Mouse (Mus musculus) forebrain, embryonic 16.5 days (tissue): ENCODE results near the gene Trpv2. TPM values are rescaled to one million over a fixed set of nuclear protein-coding genes. Genes with fewer than 3 reads are reported as not detected.
"Not testable (repeated sequence)": the region's sequence is repeated elsewhere in the genome, so short reads cannot be mapped to it uniquely, and the experiment has no call there.

Experiments
- ATAC-seq: fragments of 200-750 bp; cut with Nextera tagmentation; 2 replicates; pipeline ENCODE4 v1.8.0; 2017; ENCODE audit warnings: mild to moderate bottlenecking, moderate library complexity
- H3K27ac ChIP-seq: fragments of 300-500 bp; sonication (generic); 2 replicates; pipeline ENCODE4 v1.5.1; 2014; ENCODE audit warnings: low read length, control low read depth
- H3K27me3 ChIP-seq: fragments of 300-500 bp; sonication (generic); replicated peaks from 2 replicates; pipeline ENCODE4 v1.6.1; 2014; ENCODE audit warnings: low read length; ENCODE audit not compliant: control insufficient read depth, insufficient read depth
- H3K36me3 ChIP-seq: fragments of 300-500 bp; sonication (generic); 2 replicates; pipeline ENCODE4 v1.6.1; 2014; ENCODE audit not compliant: control insufficient read depth, insufficient read depth
- H3K4me1 ChIP-seq: fragments of 300-500 bp; sonication (generic); replicated peaks from 2 replicates; pipeline ENCODE4 v1.6.1; 2014; ENCODE audit warnings: low read length; ENCODE audit not compliant: control insufficient read depth, insufficient read depth
- H3K4me2 ChIP-seq: fragments of 300-500 bp; sonication (generic); 2 replicates; pipeline ENCODE4 v1.6.1; 2014; ENCODE audit warnings: mild to moderate bottlenecking, low read length, control low read depth
- H3K4me3 ChIP-seq: fragments of 300-500 bp; sonication (generic); replicated peaks from 2 replicates; pipeline ENCODE4 v1.5.1; 2014; ENCODE audit warnings: mild to moderate bottlenecking, low read length, control low read depth
- H3K9ac ChIP-seq: fragments of 300-500 bp; sonication (generic); replicated peaks from 2 replicates; pipeline ENCODE4 v1.6.1; 2014; ENCODE audit warnings: low read depth, low read length, control low read depth
- H3K9me3 ChIP-seq: fragments of 300-500 bp; sonication (generic); 2 replicates; pipeline ENCODE4 v1.6.1; 2016; ENCODE audit warnings: low read length; ENCODE audit not compliant: control insufficient read depth
- WGBS: fragments of 180-500 bp; shearing (Covaris S2); extraction: QIAGEN DNeasy Blood & Tissue Kit; methylation state at CpG from one replicate; pipeline ENCODE4 v1.1.7; 2014; 5-methylcytosine and 5-hydroxymethylcytosine counted together
- polyA plus RNA-seq: library from polyadenylated mRNA; unstranded; fragments of >200 nt; fragmentation: Nextera tagmentation; extraction: Ambion mirVana; gene quantifications from 2 replicates; pipeline ENCODE4 v1.2.1, GENCODE M21; 2015

Trpv2 gene
- polyA plus RNA-seq, 1 experiment from 2014 or later, result 27.2 TPM

GRCm38 (mm10) chr11:62648591-62649391 lies 74.5 kb downstream of the Trpv2 start, which contains the start of gene Mmgt2:
Gene Mmgt2, plus strand, starts transcription at chr11:62648664.
- Histone ChIP-seq H3K4me1 (peaks cover 38% of the 10 kb centered on the region), H3K27ac (peak within 1 kb of the TSS; percentile 16; the same call in 1 of the 2 replicates), H3K9ac (peak within 1 kb of the TSS; percentile 81), H3K4me2 (peak within 1 kb of the TSS; percentile 92), H3K36me3 (no peaks in the 10 kb centered on the region), H3K4me3 (peak within 1 kb of the TSS; percentile 74), H3K27me3 (no peaks in the 10 kb centered on the region), H3K9me3 (no peaks in the 10 kb centered on the region)
- ATAC-seq, result peak; percentile 86
- under 1% methylated on average over 28 of the region's 53 CpGs for WGBS

- H3K27ac ChIP-seq, H3K9ac ChIP-seq, H3K27me3 ChIP-seq, H3K36me3 ChIP-seq, H3K4me3 ChIP-seq, ATAC-seq, H3K4me2 ChIP-seq, H3K9me3 ChIP-seq: not testable (repeated sequence)
- WGBS, result 83% methylated on average over 4 of the region's 4 CpGs
- H3K4me1 ChIP-seq, result peaks cover 35% of the 10 kb centered on the region
Observed at GRCm38 (mm10) chr11:62649803-62650202, 75.5 kb downstream of the Trpv2 start.

Other genes with a start within 250 kb of the Trpv2 start
- 6.2 and 6.9 TPM in 2 replicates for gene Pigl, start 116.0 kb upstream of the Trpv2 start, polyA plus RNA-seq
- gene Ncor1, start 115.9 kb upstream of the Trpv2 start, polyA plus RNA-seq, result 186 and 203 TPM in 2 replicates
- gene Cenpv, start 35.2 kb upstream of the Trpv2 start, polyA plus RNA-seq, result 79.5 and 86.3 TPM in 2 replicates
- gene Ubb, start 23.3 kb upstream of the Trpv2 start, polyA plus RNA-seq, result 4,671 and 4,745 TPM in 2 replicates
- 9.7 and 10.6 TPM in 2 replicates for gene Lrrc75a, start 74.0 kb downstream of the Trpv2 start, polyA plus RNA-seq
- 28.5 and 29.2 TPM in 2 replicates for gene Mmgt2, start 74.2 kb downstream of the Trpv2 start, polyA plus RNA-seq
- gene Zfp287, start 157.4 kb downstream of the Trpv2 start, polyA plus RNA-seq, result 27.1 and 29.0 TPM in 2 replicates
- gene Gm10428, start 178.6 kb downstream of the Trpv2 start, polyA plus RNA-seq, result not detected in 2 replicates
- gene Zfp286, start 215.0 kb downstream of the Trpv2 start, polyA plus RNA-seq, result 38.8 and 39.6 TPM in 2 replicates
- 4.8 and 5.8 TPM in 2 replicates for gene Trim16, start 245.7 kb downstream of the Trpv2 start, polyA plus RNA-seq